Mouse (Mus musculus) natural killer cell, adult 2 months (primary cell): ENCODE measurements around the gene Sulf2.

Source experiments
- DNase-seq, 2 experiments: peaks; one replicate each; pipeline ENCODE4 v3.0.0; 2022; ENCODE audit warnings: low spot score in 2 of 2

Sulf2 gene

GRCm38 (mm10) chr2:166150584-166150983 is 4.9 kb downstream of the Sulf2 start:
- DNase-seq, result no peak

GRCm38 (mm10) chr2:166149482-166149881 is 6.0 kb downstream of the Sulf2 start:
- no peak for DNase-seq

- no peak for DNase-seq
Observed at GRCm38 (mm10) chr2:166148672-166149332, 6.7 kb downstream of the Sulf2 start.

GRCm38 (mm10) chr2:166147930-166148651 is 7.4 kb downstream of the Sulf2 start:
- DNase-seq, result no peak

- DNase-seq, result no peak
Observed at GRCm38 (mm10) chr2:166146446-166146845, 9.0 kb downstream of the Sulf2 start.

GRCm38 (mm10) chr2:166145031-166145430 is 10.4 kb downstream of the Sulf2 start:
- no peak for DNase-seq

- DNase-seq, result no peak
Observed at GRCm38 (mm10) chr2:166143871-166144270, 11.6 kb downstream of the Sulf2 start.

GRCm38 (mm10) chr2:166142561-166143112 is 12.8 kb downstream of the Sulf2 start:
- no peak for DNase-seq

GRCm38 (mm10) chr2:166141910-166142309 is 13.6 kb downstream of the Sulf2 start:
- no peak for DNase-seq

GRCm38 (mm10) chr2:166141039-166141438 is 14.4 kb downstream of the Sulf2 start:
- DNase-seq, result no peak

GRCm38 (mm10) chr2:166140427-166140826 is 15.0 kb downstream of the Sulf2 start:
- DNase-seq, result no peak

- no peak for DNase-seq
Observed at GRCm38 (mm10) chr2:166138308-166138707, 17.2 kb downstream of the Sulf2 start.

- DNase-seq, result no peak
Observed at GRCm38 (mm10) chr2:166137467-166137866, 18.0 kb downstream of the Sulf2 start.

- DNase-seq, result no peak
Observed at GRCm38 (mm10) chr2:166135711-166136485, 19.6 kb downstream of the Sulf2 start.

- no peak for DNase-seq
Observed at GRCm38 (mm10) chr2:166128756-166129155, 26.7 kb downstream of the Sulf2 start.

- DNase-seq, result no peak
Observed at GRCm38 (mm10) chr2:166128032-166128431, 27.4 kb downstream of the Sulf2 start.

- no peak for DNase-seq
Observed at GRCm38 (mm10) chr2:166126343-166126742, 29.1 kb downstream of the Sulf2 start.

- peak; percentile 63 to 77 for DNase-seq
Observed at GRCm38 (mm10) chr2:166125492-166126252, 29.8 kb downstream of the Sulf2 start.

- DNase-seq, result no peak
Observed at GRCm38 (mm10) chr2:166125033-166125432, 30.4 kb downstream of the Sulf2 start.

GRCm38 (mm10) chr2:166122781-166123180 is 32.7 kb downstream of the Sulf2 start:
- DNase-seq, result no peak

- DNase-seq, result no peak
Observed at GRCm38 (mm10) chr2:166121681-166122355, 33.6 kb downstream of the Sulf2 start.
